Mouse (Mus musculus) A20 (cell line): ENCODE results near the gene Cfap221.

Source experiments
- DNase-seq: peaks from one replicate; pipeline ENCODE4 v3.0.0-alpha.2; 2011; ENCODE audit warnings: low read depth, low spot score

The Cfap221 gene

DNA sequence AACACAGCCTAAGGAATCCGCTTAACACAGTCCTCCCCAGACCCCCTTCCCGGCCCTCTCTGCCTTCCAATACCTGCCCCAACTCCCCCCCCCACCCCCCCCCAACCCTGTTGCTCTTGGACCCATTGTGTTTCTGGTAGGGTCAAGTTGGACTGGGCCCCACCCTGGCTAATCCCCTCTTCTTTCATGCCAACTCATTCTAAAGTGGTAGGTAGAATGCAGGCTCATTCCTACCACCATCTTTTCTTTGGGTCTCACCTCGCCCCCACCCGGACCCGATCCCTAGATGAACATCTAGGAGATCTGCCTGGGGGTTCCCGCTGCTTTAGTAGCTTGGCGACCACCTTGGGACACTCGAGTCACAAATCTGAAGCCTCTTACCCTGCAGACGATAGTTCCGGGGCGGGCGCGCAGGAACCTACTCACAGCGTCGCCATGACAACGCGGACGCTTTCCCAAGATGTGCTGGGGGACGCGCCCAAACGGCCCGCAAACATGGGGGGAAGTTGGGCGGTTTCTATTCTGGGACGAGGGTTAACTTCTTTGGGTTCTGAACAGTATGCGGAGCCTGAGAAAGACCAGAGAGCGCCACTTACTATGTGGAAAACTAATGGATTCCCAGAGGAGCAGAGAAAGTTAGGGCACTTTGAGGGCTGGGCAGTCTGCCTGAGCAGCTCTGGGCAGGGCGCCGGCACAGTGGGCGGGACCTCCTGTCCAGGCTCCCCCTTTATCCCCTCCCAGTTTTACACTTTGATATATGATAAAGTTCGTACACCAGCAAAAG is at the start of gene Cfap221:
Gene Cfap221, minus strand, starts transcription at position 437 of the 784 bp plus-strand sequence.
- DNase-seq = no peak

- no peak for DNase-seq
Measured at GRCm38 (mm10) chr1:120044584-120044983, 47.5 kb upstream of the Cfap221 start.

DNA sequence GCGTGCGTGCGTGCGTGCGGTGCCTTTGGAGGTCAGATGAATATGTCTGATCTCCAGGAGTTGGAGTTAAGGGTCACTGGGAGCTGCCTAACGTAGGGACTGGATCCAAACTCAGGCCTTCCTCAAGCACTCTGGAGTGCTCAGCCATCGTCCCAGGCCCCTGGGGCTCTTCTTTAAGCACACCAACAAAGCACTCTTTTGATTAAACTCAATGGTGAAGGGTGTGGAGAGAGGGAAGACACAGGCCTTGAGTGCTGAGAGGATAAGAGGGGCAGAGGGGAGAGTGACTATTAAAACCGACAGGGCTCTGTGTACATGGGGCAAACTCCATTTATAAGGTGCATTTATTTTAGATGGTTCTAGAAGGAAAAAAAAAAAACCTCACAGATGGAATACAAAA is 45.4 kb upstream of the Cfap221 start:
- DNase-seq = no peak

DNA sequence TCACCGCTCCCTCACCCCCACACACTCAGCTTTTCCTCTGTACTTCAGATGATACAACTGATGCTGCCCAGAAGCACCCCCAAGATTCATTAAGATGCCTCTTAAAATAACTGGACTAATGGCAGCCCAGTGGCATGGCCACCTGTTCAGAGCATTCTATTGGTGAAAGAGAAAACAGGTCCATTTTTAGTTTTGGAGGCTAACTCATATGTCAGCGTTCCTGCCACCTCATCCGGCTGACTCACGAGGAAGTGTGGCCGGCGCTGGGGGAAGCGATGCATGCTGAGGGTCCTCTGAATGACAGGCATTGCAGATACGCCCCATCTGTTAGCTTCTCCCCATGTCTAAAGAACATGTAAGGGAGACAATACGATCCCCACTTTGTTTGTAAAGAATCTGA is 41.6 kb upstream of the Cfap221 start:
- DNase-seq = peak; percentile 8

GRCm38 (mm10) chr1:120037021-120037683 is 40.1 kb upstream of the Cfap221 start:
- no peak for DNase-seq

GRCm38 (mm10) chr1:120035456-120036034 is 38.5 kb upstream of the Cfap221 start:
- no peak for DNase-seq

GRCm38 (mm10) chr1:120034793-120035192 is 37.8 kb upstream of the Cfap221 start:
- DNase-seq = no peak

DNA sequence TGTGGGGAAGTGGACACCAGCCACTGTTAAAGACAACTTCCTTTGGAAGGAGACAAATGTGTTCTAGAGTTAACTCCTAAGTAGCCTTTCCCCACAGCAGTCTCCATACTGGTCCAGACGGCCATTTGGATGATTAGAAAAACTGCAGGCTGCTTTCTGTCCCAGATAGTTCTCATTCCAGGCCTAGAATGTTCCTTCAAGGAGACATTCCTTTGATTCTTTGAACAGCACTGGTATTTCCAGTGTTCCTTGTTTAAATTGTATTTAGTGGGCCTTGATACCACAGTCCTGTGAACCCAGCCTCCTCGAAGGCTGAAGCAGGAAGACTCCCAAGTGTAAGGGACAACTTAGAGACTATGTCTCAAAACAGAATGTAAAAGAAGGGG is 36.4 kb upstream of the Cfap221 start:
- DNase-seq = no peak

GRCm38 (mm10) chr1:120032804-120033468 is 35.9 kb upstream of the Cfap221 start:
- peak; percentile 80 for DNase-seq

- no peak for DNase-seq
Measured at GRCm38 (mm10) chr1:120030474-120030873, 33.4 kb upstream of the Cfap221 start.

- DNase-seq = no peak
Measured at GRCm38 (mm10) chr1:120027693-120028092, 30.7 kb upstream of the Cfap221 start.

DNA sequence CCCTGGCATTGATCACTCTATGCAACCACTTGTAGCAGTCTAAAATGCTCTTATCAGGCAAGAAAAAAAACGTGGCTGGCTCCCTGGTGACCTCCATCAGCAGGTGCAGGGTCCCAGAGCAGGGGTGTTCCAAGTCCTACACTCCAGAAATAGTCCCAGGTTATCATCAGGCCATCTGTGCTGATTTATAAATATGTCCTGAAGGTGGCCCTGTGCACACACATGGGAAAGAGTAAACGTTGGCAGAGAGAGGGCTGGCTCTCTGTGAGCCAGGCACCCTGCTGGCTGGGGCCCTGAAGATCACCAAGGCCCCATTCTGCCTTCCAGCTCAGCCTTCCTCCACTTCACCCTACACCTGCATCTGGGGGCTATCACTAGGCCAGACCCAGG is 28.0 kb upstream of the Cfap221 start:
- no peak for DNase-seq

DNA sequence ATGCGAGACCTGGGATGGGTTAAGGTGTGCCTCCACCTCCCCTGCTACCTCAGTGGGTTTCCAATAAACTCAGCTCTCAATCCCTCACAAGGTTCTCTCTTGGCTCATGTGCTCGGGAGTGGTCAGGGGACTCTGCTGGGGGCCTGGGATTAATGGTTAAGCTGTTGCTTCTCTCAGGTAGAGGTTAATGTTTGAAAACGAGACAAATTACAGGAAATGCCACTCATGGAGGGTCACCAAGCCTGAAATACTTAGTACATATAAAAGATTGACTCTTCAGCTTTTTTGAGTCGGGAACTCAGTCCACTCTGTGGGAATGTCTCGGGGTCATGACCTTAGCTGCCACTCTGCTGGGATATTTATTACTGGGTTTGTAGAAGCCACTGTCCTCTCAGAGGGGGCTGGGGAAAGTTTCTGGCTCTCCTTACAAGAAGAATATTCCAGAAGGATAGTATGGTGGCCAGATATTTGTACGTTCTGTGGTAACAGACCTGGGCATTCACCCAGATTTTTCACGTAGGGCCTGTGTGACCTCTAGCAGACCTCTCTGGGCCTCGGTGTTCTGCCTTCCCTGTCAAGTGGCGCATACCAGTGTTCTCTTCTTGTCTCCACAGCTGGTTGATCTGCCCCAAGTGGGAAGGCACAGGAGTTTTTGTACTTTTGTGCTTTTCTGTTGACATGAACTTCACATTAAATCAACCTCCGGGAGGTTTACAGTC is 27.5 kb upstream of the Cfap221 start:
- no peak for DNase-seq

DNA sequence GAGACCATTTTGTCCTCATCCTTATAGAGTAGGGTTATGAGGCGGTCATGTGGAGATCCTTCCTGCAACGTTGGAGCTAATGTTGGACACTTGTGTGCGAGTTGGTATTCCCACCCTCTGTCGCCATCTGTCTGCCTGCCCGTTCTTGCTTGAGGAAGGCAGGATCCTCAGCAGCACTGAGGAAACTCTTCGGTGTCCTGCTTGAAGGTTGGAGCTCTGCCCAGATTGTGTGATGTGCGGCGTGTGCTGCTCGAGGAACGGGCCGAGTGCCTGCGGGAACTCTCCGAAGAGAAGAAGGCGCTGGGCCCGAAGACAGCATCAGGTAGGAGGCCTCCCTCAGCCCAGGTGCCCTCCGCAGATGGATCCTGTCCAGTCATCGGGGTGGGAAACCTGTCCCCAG is 24.9 kb upstream of the Cfap221 start:
- DNase-seq = no peak

- DNase-seq = peak; percentile 55
Measured at GRCm38 (mm10) chr1:120020322-120020897, 23.4 kb upstream of the Cfap221 start.

- peak; percentile 85 for DNase-seq
Measured at GRCm38 (mm10) chr1:120019428-120019827, 22.4 kb upstream of the Cfap221 start.

DNA sequence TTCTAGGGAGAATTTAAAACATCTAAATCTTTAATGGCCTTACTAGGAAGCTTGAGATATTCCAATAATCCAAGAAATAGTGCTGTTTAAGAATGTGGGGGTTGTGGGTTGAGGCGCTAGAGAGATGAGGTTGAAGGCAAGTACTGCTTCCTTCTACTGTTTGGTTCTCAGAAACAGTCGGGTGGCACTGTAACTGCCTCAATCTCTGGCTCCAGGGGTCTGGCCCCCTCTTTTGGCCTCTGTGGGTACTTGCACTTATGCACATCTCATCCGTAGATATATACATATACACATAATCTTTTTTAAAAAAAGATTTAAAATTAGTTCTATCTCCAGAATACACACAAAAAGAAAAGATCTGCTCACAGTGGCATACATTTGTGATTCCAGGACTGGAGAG is 21.9 kb upstream of the Cfap221 start:
- DNase-seq = peak; percentile 81

DNA sequence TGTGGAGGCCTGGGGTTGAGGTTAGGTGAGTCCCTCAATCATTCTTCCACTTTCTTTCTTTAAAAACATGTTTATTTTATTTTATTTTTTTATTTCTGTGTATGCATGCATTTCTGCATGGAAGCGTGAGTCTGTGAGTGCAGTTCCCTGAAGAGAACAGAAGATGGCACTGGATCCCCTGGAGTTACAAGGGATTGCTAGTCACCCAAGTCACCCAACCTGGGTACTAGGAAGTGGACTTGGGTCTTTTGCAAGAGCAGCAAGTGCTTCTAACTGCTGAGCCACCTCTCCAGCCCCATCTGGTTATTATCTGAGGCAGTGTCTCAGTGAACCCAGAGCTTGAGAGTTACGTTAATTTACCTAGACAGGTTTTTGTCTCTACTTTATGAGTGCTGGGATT is 19.2 kb upstream of the Cfap221 start:
- DNase-seq = peak; percentile 32

- DNase-seq = peak; percentile 60
Measured at GRCm38 (mm10) chr1:120013111-120013510, 16.1 kb upstream of the Cfap221 start.

- no peak for DNase-seq
Measured at GRCm38 (mm10) chr1:120012638-120013037, 15.6 kb upstream of the Cfap221 start.
